Mouse (Mus musculus): ENCODE measurements around the gene Ppox.

DNA sequence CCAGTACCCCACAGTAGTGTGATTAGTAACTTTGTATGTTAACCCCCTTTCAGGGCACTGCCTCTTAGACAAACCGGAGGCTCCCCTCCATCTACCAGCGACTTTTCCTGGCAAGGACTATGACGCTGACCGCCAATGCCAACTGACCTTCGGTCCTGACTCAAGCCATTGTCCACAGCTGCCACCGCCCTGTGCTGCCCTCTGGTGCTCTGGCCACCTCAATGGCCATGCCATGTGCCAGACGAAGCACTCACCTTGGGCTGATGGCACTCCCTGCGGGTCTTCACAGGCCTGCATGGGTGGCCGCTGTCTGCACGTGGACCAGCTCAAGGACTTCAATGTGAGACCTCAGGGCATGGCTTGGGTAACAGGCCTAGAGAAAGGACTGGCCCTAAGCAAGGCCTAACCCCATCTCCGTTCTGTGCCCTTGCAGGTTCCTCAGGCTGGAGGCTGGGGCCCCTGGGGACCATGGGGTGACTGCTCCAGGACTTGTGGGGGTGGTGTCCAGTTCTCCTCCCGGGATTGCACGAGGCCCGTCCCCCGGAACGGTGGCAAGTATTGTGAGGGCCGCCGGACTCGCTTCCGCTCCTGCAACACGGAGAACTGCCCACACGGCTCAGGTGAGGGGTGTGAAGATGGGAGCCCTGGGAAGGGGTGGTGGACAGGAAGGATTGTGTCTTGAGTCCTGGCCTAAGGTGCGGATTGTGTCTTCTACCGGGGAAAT, 24.7 kb downstream of the Ppox start:
- TF ChIP-seq POLR2A (IDR thresholded peaks at IDR 0.05; ENCODE audit: insufficient read depth, low read depth, low read length) (no peak), CTCF (IDR thresholded peaks at IDR 0.05) (peak; percentile 40), EP300 (IDR thresholded peaks at IDR 0.05; ENCODE audit: insufficient read depth, low read depth, low read length) (no peak)

Data from heart, adult 2 months (tissue).